Mouse (Mus musculus): Measurements from ENCODE around the gene Lhcgr. TPM values are rescaled to one million over a fixed set of nuclear protein-coding genes. Genes with fewer than 3 reads are reported as not detected.

Lhcgr gene
- polyA plus RNA-seq, 1 experiment from 2014 or later, result not detected

- no peak for DNase-seq (ENCODE audit: extremely low spot score, low spot score)
- H3K27me3 ChIP-seq (ENCODE audit: poor library complexity, severe bottlenecking), result peaks cover 99% of the 10 kb centered on the region
Measured at GRCm38 (mm10) chr17:88769283-88769859, 22.4 kb downstream of the Lhcgr start.

GRCm38 (mm10) chr17:88766857-88767256 lies 24.9 kb downstream of the Lhcgr start:
- WGBS, result 79% methylated on average over 6 of the region's 6 CpGs

More at GRCm38 (mm10) chr17:88769283-88769859, 22.4 kb downstream of the Lhcgr start:
- no peak overlapping the region for H3K27ac ChIP-seq
- no peaks in the 10 kb centered on the region for H3K36me3 ChIP-seq (replicated peaks)
- H3K4me1 ChIP-seq, result peaks cover 9% of the 10 kb centered on the region
- no peak overlapping the region for H3K4me3 ChIP-seq
- peaks cover 12% of the 10 kb centered on the region for H3K9me3 ChIP-seq
- 68% methylated on average over 2 of the region's 2 CpGs for whole genome bisulfite sequencing

GRCm38 (mm10) chr17:88764136-88764485 lies 27.7 kb downstream of the Lhcgr start:
- H3K36me3 ChIP-seq (replicated peaks), result no peaks in the 10 kb centered on the region
- H3K9me3 ChIP-seq, result peaks cover 12% of the 10 kb centered on the region
- H3K4me3 ChIP-seq, result no peak overlapping the region
- no peak overlapping the region for H3K27ac ChIP-seq
- H3K4me1 ChIP-seq, result peaks cover 36% of the 10 kb centered on the region
- peaks cover 96% of the 10 kb centered on the region for H3K27me3 ChIP-seq (ENCODE audit: poor library complexity, severe bottlenecking)
- DNase-seq (ENCODE audit: extremely low spot score, low spot score), result peak; percentile 72
- WGBS, result 18% methylated on average over 3 of the region's 3 CpGs

More at GRCm38 (mm10) chr17:88766857-88767256, 24.9 kb downstream of the Lhcgr start:
- Histone ChIP-seq H3K4me1 (peaks cover 31% of the 10 kb centered on the region), H3K36me3 (replicated peaks) (no peaks in the 10 kb centered on the region), H3K9me3 (peaks cover 12% of the 10 kb centered on the region), H3K27ac (no peak overlapping the region), H3K4me3 (no peak overlapping the region), H3K27me3 (ENCODE audit: poor library complexity, severe bottlenecking) (peaks cover 94% of the 10 kb centered on the region)
- DNase-seq (ENCODE audit: extremely low spot score, low spot score), result no peak

GRCm38 (mm10) chr17:88763396-88764135 lies 28.2 kb downstream of the Lhcgr start:
- Histone ChIP-seq H3K27me3 (ENCODE audit: poor library complexity, severe bottlenecking) (peaks cover 96% of the 10 kb centered on the region), H3K4me1 (peaks cover 38% of the 10 kb centered on the region), H3K4me3 (no peak overlapping the region), H3K9me3 (peaks cover 12% of the 10 kb centered on the region), H3K27ac (peak overlapping the region; percentile 52), H3K36me3 (replicated peaks) (no peaks in the 10 kb centered on the region)
- WGBS, result 14% methylated on average over 5 of the region's 5 CpGs
- DNase-seq (ENCODE audit: extremely low spot score, low spot score), result peak; percentile 39

- Histone ChIP-seq H3K9me3 (no peaks in the 10 kb centered on the region), H3K27me3 (ENCODE audit: poor library complexity, severe bottlenecking) (peaks cover 100% of the 10 kb centered on the region), H3K27ac (no peak overlapping the region), H3K36me3 (replicated peaks) (no peaks in the 10 kb centered on the region), H3K4me3 (no peak overlapping the region), H3K4me1 (peaks cover 43% of the 10 kb centered on the region)
- DNase-seq (ENCODE audit: extremely low spot score, low spot score), result no peak
- WGBS, result 25% methylated on average over 9 of the region's 9 CpGs
Measured at GRCm38 (mm10) chr17:88758003-88758437, 33.8 kb downstream of the Lhcgr start.

- 74% methylated on average over 6 of the region's 6 CpGs for WGBS
- H3K27ac ChIP-seq, result no peak overlapping the region
- H3K4me3 ChIP-seq, result no peak overlapping the region
- peaks cover 100% of the 10 kb centered on the region for H3K27me3 ChIP-seq (ENCODE audit: poor library complexity, severe bottlenecking)
- H3K9me3 ChIP-seq, result no peaks in the 10 kb centered on the region
- H3K4me1 ChIP-seq, result peaks cover 42% of the 10 kb centered on the region
- no peaks in the 10 kb centered on the region for H3K36me3 ChIP-seq (replicated peaks)
- no peak for DNase-seq (ENCODE audit: extremely low spot score, low spot score)
Measured at GRCm38 (mm10) chr17:88755776-88756175, 36.0 kb downstream of the Lhcgr start.

GRCm38 (mm10) chr17:88753472-88753857 lies 38.3 kb downstream of the Lhcgr start:
- no peak for DNase-seq (ENCODE audit: extremely low spot score, low spot score)
- no peaks in the 10 kb centered on the region for H3K36me3 ChIP-seq (replicated peaks)
- peaks cover 85% of the 10 kb centered on the region for H3K27me3 ChIP-seq (ENCODE audit: poor library complexity, severe bottlenecking)
- no peaks in the 10 kb centered on the region for H3K9me3 ChIP-seq
- peaks cover 47% of the 10 kb centered on the region for H3K4me1 ChIP-seq
- no peak overlapping the region for H3K27ac ChIP-seq
- WGBS, result 62% methylated on average over 12 of the region's 12 CpGs
- no peak overlapping the region for H3K4me3 ChIP-seq

- no peak for DNase-seq (ENCODE audit: extremely low spot score, low spot score)
- H3K4me3 ChIP-seq, result no peak overlapping the region
- 10% methylated on average over 17 of the region's 17 CpGs for WGBS
- H3K36me3 ChIP-seq (replicated peaks), result no peaks in the 10 kb centered on the region
- H3K27ac ChIP-seq, result no peak overlapping the region
- peaks cover 42% of the 10 kb centered on the region for H3K4me1 ChIP-seq
- no peaks in the 10 kb centered on the region for H3K9me3 ChIP-seq
- H3K27me3 ChIP-seq (ENCODE audit: poor library complexity, severe bottlenecking), result peaks cover 83% of the 10 kb centered on the region
Measured at GRCm38 (mm10) chr17:88752827-88753471, 38.8 kb downstream of the Lhcgr start.

GRCm38 (mm10) chr17:88749646-88750045 lies 42.1 kb downstream of the Lhcgr start:
- WGBS, result 80% methylated on average over 8 of the region's 8 CpGs
- Histone ChIP-seq H3K4me1 (peaks cover 30% of the 10 kb centered on the region), H3K4me3 (no peak overlapping the region), H3K36me3 (replicated peaks) (no peaks in the 10 kb centered on the region), H3K27ac (no peak overlapping the region), H3K9me3 (no peaks in the 10 kb centered on the region), H3K27me3 (ENCODE audit: poor library complexity, severe bottlenecking) (peaks cover 50% of the 10 kb centered on the region)
- DNase-seq (ENCODE audit: extremely low spot score, low spot score), result no peak

- Histone ChIP-seq H3K9me3 (no peaks in the 10 kb centered on the region), H3K4me3 (no peak overlapping the region), H3K27ac (0 out of 2 replicates have a peak overlapping the region, but pooled peaks have one; percentile 30), H3K27me3 (ENCODE audit: poor library complexity, severe bottlenecking) (no peaks in the 10 kb centered on the region), H3K4me1 (peaks cover 10% of the 10 kb centered on the region), H3K36me3 (replicated peaks) (no peaks in the 10 kb centered on the region)
- WGBS, result 19% methylated on average over 8 of the region's 8 CpGs
- DNase-seq (ENCODE audit: extremely low spot score, low spot score), result no peak
Measured at GRCm38 (mm10) chr17:88706231-88706649, 85.5 kb downstream of the Lhcgr start.

GRCm38 (mm10) chr17:88703112-88703511 lies 88.7 kb downstream of the Lhcgr start:
- H3K27ac ChIP-seq, result no peak overlapping the region

GRCm38 (mm10) chr17:88702345-88702744 lies 89.4 kb downstream of the Lhcgr start:
- WGBS, result 63% methylated on average over 6 of the region's 6 CpGs
- Histone ChIP-seq H3K4me3 (no peak overlapping the region), H3K27ac (no peak overlapping the region), H3K4me1 (peaks cover 10% of the 10 kb centered on the region), H3K9me3 (no peaks in the 10 kb centered on the region), H3K36me3 (replicated peaks) (no peaks in the 10 kb centered on the region), H3K27me3 (ENCODE audit: poor library complexity, severe bottlenecking) (no peaks in the 10 kb centered on the region)
- DNase-seq (ENCODE audit: extremely low spot score, low spot score), result no peak

More at GRCm38 (mm10) chr17:88703112-88703511, 88.7 kb downstream of the Lhcgr start:
- Histone ChIP-seq H3K36me3 (replicated peaks) (no peaks in the 10 kb centered on the region), H3K9me3 (no peaks in the 10 kb centered on the region), H3K4me1 (peaks cover 10% of the 10 kb centered on the region), H3K4me3 (no peak overlapping the region), H3K27me3 (ENCODE audit: poor library complexity, severe bottlenecking) (no peaks in the 10 kb centered on the region)
- WGBS, result 41% methylated on average over 4 of the region's 4 CpGs
- DNase-seq (ENCODE audit: extremely low spot score, low spot score), result no peak

- Histone ChIP-seq H3K9me3 (no peaks in the 10 kb centered on the region), H3K4me3 (no peak overlapping the region), H3K27ac (no peak overlapping the region), H3K36me3 (replicated peaks) (no peaks in the 10 kb centered on the region), H3K27me3 (ENCODE audit: poor library complexity, severe bottlenecking) (no peaks in the 10 kb centered on the region), H3K4me1 (no peaks in the 10 kb centered on the region)
- DNase-seq (ENCODE audit: extremely low spot score, low spot score), result no peak
Measured at GRCm38 (mm10) chr17:88700901-88701300, 90.9 kb downstream of the Lhcgr start.

Data from forebrain, embryonic 10.5 days (tissue).